In genomic region chr5:138163046-138163445, GRCm38 (mm10) we compare ENCODE assay signal across 19 mouse cellular contexts. TPM values are rescaled to one million over a fixed set of nuclear protein-coding genes. Genes with fewer than 3 reads are reported as not detected.
DNase-seq lines count a peak whose midpoint lies in the region; ATAC-seq lines count a peak whose summit lies in the region.
"Had no signal": no experiment of that assay in that cellular context is flagged by ENCODE, and none has a peak within 500 bp of the region (broad histone marks: within the 10 kb centered on the region; RNA-seq: fewer than 3 reads in every experiment).

No protein-coding gene starts in this region.

- no peak overlapping the region for H3K4me2 ChIP-seq in forebrain, embryonic 13.5 days
- no peak overlapping the region for H3K4me2 ChIP-seq in midbrain, embryonic 14.5 days (ENCODE audit: low read length)
- H3K4me2 ChIP-seq: midbrain, embryonic 11.5 days had no signal

- peak overlapping the region; percentile 0; the same call in 1 of the 2 replicates for H3K4me3 ChIP-seq in forebrain, embryonic 10.5 days
- no peak overlapping the region for H3K4me3 ChIP-seq in forebrain, embryonic 13.5 days
- peak overlapping the region; percentile 18; the same call in 1 of the 2 replicates for H3K4me3 ChIP-seq in midbrain, embryonic 10.5 days
- no peak overlapping the region for H3K4me3 ChIP-seq in midbrain, embryonic 14.5 days (replicated peaks; ENCODE audit: low read depth, low read length)
- H3K4me3 ChIP-seq in limb, embryonic 10.5 days = 0 out of 2 replicates have a peak overlapping the region, but pooled peaks have one; percentile 10
- H3K4me3 ChIP-seq: gastrocnemius, adult 2 months had no signal

- no peak overlapping the region for H3K9ac ChIP-seq in forebrain, embryonic 13.5 days
- H3K9ac ChIP-seq in midbrain, embryonic 14.5 days (replicated peaks; ENCODE audit: low read length) = no peak overlapping the region
- H3K9ac ChIP-seq: embryonic facial prominence, embryonic 12.5 days; neural tube, embryonic 13.5 days had no signal

- ATAC-seq in forebrain, embryonic 13.5 days = no peak
- no peak for ATAC-seq in midbrain, embryonic 14.5 days (ENCODE audit: low FRiP score, low TSS enrichment)
- ATAC-seq: activated CD4-positive, CD25-positive, alpha-beta regulatory T cell, adult 4 months had no signal

- H3K27ac ChIP-seq in forebrain, embryonic 10.5 days = no peak overlapping the region
- H3K27ac ChIP-seq in forebrain, embryonic 13.5 days = no peak overlapping the region
- H3K27ac ChIP-seq in midbrain, embryonic 10.5 days (replicated peaks) = no peak overlapping the region
- H3K27ac ChIP-seq in midbrain, embryonic 14.5 days (replicated peaks; ENCODE audit: low read depth, low read length) = no peak overlapping the region
- H3K27ac ChIP-seq in limb, embryonic 10.5 days = no peak overlapping the region
- H3K27ac ChIP-seq: embryonic facial prominence, embryonic 12.5 days; gastrocnemius, adult 2 months; heart, embryonic 13.5 days; neural tube, embryonic 13.5 days had no signal

- no peaks in the 10 kb centered on the region for H3K9me3 ChIP-seq in forebrain, embryonic 10.5 days
- H3K9me3 ChIP-seq in forebrain, embryonic 13.5 days (replicated peaks) = no peaks in the 10 kb centered on the region
- H3K9me3 ChIP-seq in midbrain, embryonic 10.5 days (replicated peaks) = no peaks in the 10 kb centered on the region
- no peaks in the 10 kb centered on the region for H3K9me3 ChIP-seq in midbrain, embryonic 14.5 days (ENCODE audit: control insufficient read depth, low read length)
- no peaks in the 10 kb centered on the region for H3K9me3 ChIP-seq in limb, embryonic 10.5 days (replicated peaks)
- H3K9me3 ChIP-seq: embryonic facial prominence, embryonic 12.5 days; heart, embryonic 13.5 days; neural tube, embryonic 13.5 days had no signal

- H3K27me3 ChIP-seq in forebrain, embryonic 10.5 days (ENCODE audit: poor library complexity, severe bottlenecking) = no peaks in the 10 kb centered on the region
- no peaks in the 10 kb centered on the region for H3K27me3 ChIP-seq in forebrain, embryonic 13.5 days
- no peaks in the 10 kb centered on the region for H3K27me3 ChIP-seq in midbrain, embryonic 10.5 days (ENCODE audit: low read depth, poor library complexity, severe bottlenecking)
- H3K27me3 ChIP-seq in midbrain, embryonic 14.5 days (ENCODE audit: control insufficient read depth, insufficient read depth, low read length) = no peaks in the 10 kb centered on the region
- no peaks in the 10 kb centered on the region for H3K27me3 ChIP-seq in limb, embryonic 10.5 days (ENCODE audit: low read depth, poor library complexity, severe bottlenecking)
- H3K27me3 ChIP-seq: embryonic facial prominence, embryonic 12.5 days; heart, embryonic 13.5 days; neural tube, embryonic 13.5 days had no signal

- H3K36me3 ChIP-seq in forebrain, embryonic 10.5 days (replicated peaks) = peaks cover 61% of the 10 kb centered on the region
- H3K36me3 ChIP-seq in forebrain, embryonic 13.5 days (ENCODE audit: poor library complexity, severe bottlenecking) = peaks cover 57% of the 10 kb centered on the region
- peaks cover 61% of the 10 kb centered on the region for H3K36me3 ChIP-seq in midbrain, embryonic 10.5 days
- peaks cover 59% of the 10 kb centered on the region for H3K36me3 ChIP-seq in midbrain, embryonic 14.5 days (ENCODE audit: control insufficient read depth, insufficient read depth, low read length)
- peaks cover 63% of the 10 kb centered on the region for H3K36me3 ChIP-seq in limb, embryonic 10.5 days

- peaks cover 31% of the 10 kb centered on the region for H3K4me1 ChIP-seq in forebrain, embryonic 10.5 days
- peaks cover 11% of the 10 kb centered on the region for H3K4me1 ChIP-seq in forebrain, embryonic 13.5 days
- peaks cover 19% of the 10 kb centered on the region for H3K4me1 ChIP-seq in midbrain, embryonic 10.5 days
- peaks cover 12% of the 10 kb centered on the region for H3K4me1 ChIP-seq in midbrain, embryonic 14.5 days (ENCODE audit: control insufficient read depth, insufficient read depth, low read length)
- peaks cover 22% of the 10 kb centered on the region for H3K4me1 ChIP-seq in limb, embryonic 10.5 days

- 77% methylated on average over 6 of the region's 6 CpGs for WGBS in forebrain, embryonic 10.5 days
- 80% methylated on average over 6 of the region's 6 CpGs for WGBS in forebrain, embryonic 13.5 days
- WGBS in midbrain, embryonic 10.5 days = 78% methylated on average over 6 of the region's 6 CpGs
- 79% methylated on average over 6 of the region's 6 CpGs for WGBS in midbrain, embryonic 14.5 days
- 82% methylated on average over 6 of the region's 6 CpGs for WGBS in limb, embryonic 10.5 days

- no peak for DNase-seq in forebrain, embryonic 10.5 days (ENCODE audit: extremely low spot score, low spot score)
- DNase-seq in midbrain, embryonic 10.5 days (ENCODE audit: low spot score) = no peak
- DNase-seq in midbrain, embryonic 14.5 days = no peak
- no peak for DNase-seq in limb, embryonic 10.5 days (ENCODE audit: low spot score)
- DNase-seq in thymus, postnatal 10 days (ENCODE audit: low spot score in 2 of 2) = no peak
- no peak for DNase-seq in B cell, adult 2 months
- DNase-seq: adrenal gland, postnatal 10 days; gastrocnemius, adult 2 months; heart, adult 18-20 months; kidney, adult 18-20 months; kidney, postnatal 10 days; lung, adult 2 months; thymus, postnatal 4 days had no signal

RNA-seq across cellular contexts. Expression of gene Cops6, which starts 2.2 kb away (rescaled TPM):
- polyA plus RNA-seq in forebrain, embryonic 10.5 days (2016; fragmentation: Nextera tagmentation; extraction: Ambion mirVana) = 348 and 351 TPM in 2 replicates
- polyA plus RNA-seq in forebrain, embryonic 13.5 days (2015; fragmentation: Nextera tagmentation; extraction: Ambion mirVana) = 308 and 315 TPM in 2 replicates
- 369 and 387 TPM in 2 replicates for polyA plus RNA-seq in midbrain, embryonic 10.5 days (2016; fragmentation: Nextera tagmentation; extraction: Ambion mirVana)
- 241 and 270 TPM in 2 replicates for polyA plus RNA-seq in midbrain, embryonic 14.5 days (2014; fragmentation: Nextera tagmentation; extraction: Ambion mirVana)
- polyA plus RNA-seq in limb, embryonic 10.5 days (2016; fragmentation: Nextera tagmentation; extraction: Ambion mirVana) = 381 and 386 TPM in 2 replicates

RNA-seq across cellular contexts. Expression of gene Zfp113, which starts 7.5 kb away (rescaled TPM):
- polyA plus RNA-seq in forebrain, embryonic 10.5 days (2016; fragmentation: Nextera tagmentation; extraction: Ambion mirVana) = 37.0 and 38.7 TPM in 2 replicates
- polyA plus RNA-seq in forebrain, embryonic 13.5 days (2015; fragmentation: Nextera tagmentation; extraction: Ambion mirVana) = 46.1 and 49.5 TPM in 2 replicates
- 42.6 and 46.7 TPM in 2 replicates for polyA plus RNA-seq in midbrain, embryonic 10.5 days (2016; fragmentation: Nextera tagmentation; extraction: Ambion mirVana)
- 24.9 and 27.8 TPM in 2 replicates for polyA plus RNA-seq in midbrain, embryonic 14.5 days (2014; fragmentation: Nextera tagmentation; extraction: Ambion mirVana)
- 29.7 and 36.3 TPM in 2 replicates for polyA plus RNA-seq in limb, embryonic 10.5 days (2016; fragmentation: Nextera tagmentation; extraction: Ambion mirVana)

RNA-seq across cellular contexts. Expression of gene Ap4m1, which starts 8.8 kb away (rescaled TPM):
- polyA plus RNA-seq in forebrain, embryonic 10.5 days (2016; fragmentation: Nextera tagmentation; extraction: Ambion mirVana) = 32.7 TPM in 2 replicates
- polyA plus RNA-seq in forebrain, embryonic 13.5 days (2015; fragmentation: Nextera tagmentation; extraction: Ambion mirVana) = 29.2 and 29.7 TPM in 2 replicates
- 27.8 and 28.5 TPM in 2 replicates for polyA plus RNA-seq in midbrain, embryonic 10.5 days (2016; fragmentation: Nextera tagmentation; extraction: Ambion mirVana)
- 16.8 and 19.9 TPM in 2 replicates for polyA plus RNA-seq in midbrain, embryonic 14.5 days (2014; fragmentation: Nextera tagmentation; extraction: Ambion mirVana)
- polyA plus RNA-seq in limb, embryonic 10.5 days (2016; fragmentation: Nextera tagmentation; extraction: Ambion mirVana) = 26.4 and 32.0 TPM in 2 replicates

RNA-seq across cellular contexts. Expression of gene Mcm7, which starts 9.2 kb away (rescaled TPM):
- polyA plus RNA-seq in forebrain, embryonic 10.5 days (2016; fragmentation: Nextera tagmentation; extraction: Ambion mirVana) = 444 and 449 TPM in 2 replicates
- 258 and 276 TPM in 2 replicates for polyA plus RNA-seq in forebrain, embryonic 13.5 days (2015; fragmentation: Nextera tagmentation; extraction: Ambion mirVana)
- 376 and 423 TPM in 2 replicates for polyA plus RNA-seq in midbrain, embryonic 10.5 days (2016; fragmentation: Nextera tagmentation; extraction: Ambion mirVana)
- polyA plus RNA-seq in midbrain, embryonic 14.5 days (2014; fragmentation: Nextera tagmentation; extraction: Ambion mirVana) = 81.9 and 117 TPM in 2 replicates
- 384 and 399 TPM in 2 replicates for polyA plus RNA-seq in limb, embryonic 10.5 days (2016; fragmentation: Nextera tagmentation; extraction: Ambion mirVana)

RNA-seq across cellular contexts. Expression of gene Taf6, which starts 24.2 kb away (rescaled TPM):
- 151 and 155 TPM in 2 replicates for polyA plus RNA-seq in forebrain, embryonic 10.5 days (2016; fragmentation: Nextera tagmentation; extraction: Ambion mirVana)
- polyA plus RNA-seq in forebrain, embryonic 13.5 days (2015; fragmentation: Nextera tagmentation; extraction: Ambion mirVana) = 115 and 121 TPM in 2 replicates
- polyA plus RNA-seq in midbrain, embryonic 10.5 days (2016; fragmentation: Nextera tagmentation; extraction: Ambion mirVana) = 138 and 146 TPM in 2 replicates
- 68.7 and 93.5 TPM in 2 replicates for polyA plus RNA-seq in midbrain, embryonic 14.5 days (2014; fragmentation: Nextera tagmentation; extraction: Ambion mirVana)
- 133 and 145 TPM in 2 replicates for polyA plus RNA-seq in limb, embryonic 10.5 days (2016; fragmentation: Nextera tagmentation; extraction: Ambion mirVana)

Comparison
In these comparisons a context has a peak if more than half of its experiments do, and no peak if none do; other contexts are left out.
1. H3K4me3 ChIP-seq: peak in forebrain, embryonic 10.5 days (single experiment), midbrain, embryonic 10.5 days (single experiment) and limb, embryonic 10.5 days (single experiment); none in forebrain, embryonic 13.5 days (single experiment) and midbrain, embryonic 14.5 days (single experiment).